Mouse (Mus musculus) embryonic fibroblast, embryonic 13.5 days (primary cell): Measurements from ENCODE around the gene Nanog.
A peak's percentile ranks its signal among the peaks of the same experiment; 100 is the strongest.

Source experiments
- CTCF ChIP-seq: IDR thresholded peaks from 2 replicates; pipeline ENCODE4 v1.5.1; 2011; ENCODE audit warnings: mild to moderate bottlenecking, control low read depth, low read length, moderate library complexity, borderline replicate concordance; ENCODE audit not compliant: insufficient read depth
- POLR2A ChIP-seq: IDR thresholded peaks from 2 replicates; pipeline ENCODE4 v1.6.1; 2011; ENCODE audit warnings: low read depth, mild to moderate bottlenecking, control low read depth, low read length, moderate library complexity

- TF ChIP-seq CTCF: no peak
- peak; percentile 57; the same call in 1 of the 2 replicates for TF ChIP-seq POLR2A
Observed at GRCm38 (mm10) chr6:122742228-122742899, 35.1 kb downstream of the Nanog start.
